Mouse (Mus musculus): ENCODE data around the gene Ugt1a10.
"Not testable (repeated sequence)": the region's sequence is repeated elsewhere in the genome, so short reads cannot be mapped to it uniquely, and the experiment has no call there.

Ugt1a10 gene

DNA sequence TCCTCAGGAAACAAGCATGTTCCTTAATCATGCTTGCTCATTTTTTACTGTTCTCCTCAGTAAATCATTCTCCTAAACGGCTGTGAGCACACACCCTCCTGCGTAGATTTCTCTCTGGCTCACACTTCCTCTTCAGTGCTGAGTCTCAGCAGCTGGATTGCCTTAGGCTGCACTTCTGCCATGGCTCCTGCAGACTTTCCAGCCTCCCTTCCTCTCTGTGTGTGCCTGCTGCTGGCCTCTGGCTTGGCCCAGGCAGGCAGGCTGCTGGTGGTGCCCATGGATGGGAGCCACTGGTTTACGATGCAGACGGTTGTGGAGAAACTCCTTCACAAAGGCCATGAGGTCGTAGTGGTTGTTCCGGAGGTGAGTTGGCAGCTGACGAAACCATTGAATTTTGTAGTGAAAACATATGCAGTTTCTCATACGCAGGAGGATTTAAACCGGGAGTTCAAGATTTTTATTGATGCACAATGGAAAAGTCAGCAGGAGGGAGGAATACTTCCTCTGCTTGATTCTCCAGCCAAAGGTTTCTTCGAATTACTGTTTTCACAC, 39.8 kb downstream of the Ugt1a10 start, which contains the start of gene Ugt1a7c:
Gene Ugt1a7c, plus strand, starts transcription at position 122 of the 552 bp plus-strand sequence.
- DNase-seq (ENCODE audit: low spot score in 2 of 2) = no peak

- DNase-seq (ENCODE audit: low spot score in 2 of 2) = not testable (repeated sequence)
Measured at GRCm38 (mm10) chr1:88098546-88098945, 43.4 kb downstream of the Ugt1a10 start.

- not testable (repeated sequence) for DNase-seq (ENCODE audit: low spot score in 2 of 2)
Measured at GRCm38 (mm10) chr1:88099691-88100090, 44.5 kb downstream of the Ugt1a10 start.

GRCm38 (mm10) chr1:88103019-88103418, 47.8 kb downstream of the Ugt1a10 start, which contains the start of gene Ugt1a6b:
Gene Ugt1a6b (plus strand): TSS chr1:88103252.
- DNase-seq (ENCODE audit: low spot score in 2 of 2) = not testable (repeated sequence)

- DNase-seq (ENCODE audit: low spot score in 2 of 2) = not testable (repeated sequence)
Measured at GRCm38 (mm10) chr1:88103697-88104468, 48.7 kb downstream of the Ugt1a10 start.

DNA sequence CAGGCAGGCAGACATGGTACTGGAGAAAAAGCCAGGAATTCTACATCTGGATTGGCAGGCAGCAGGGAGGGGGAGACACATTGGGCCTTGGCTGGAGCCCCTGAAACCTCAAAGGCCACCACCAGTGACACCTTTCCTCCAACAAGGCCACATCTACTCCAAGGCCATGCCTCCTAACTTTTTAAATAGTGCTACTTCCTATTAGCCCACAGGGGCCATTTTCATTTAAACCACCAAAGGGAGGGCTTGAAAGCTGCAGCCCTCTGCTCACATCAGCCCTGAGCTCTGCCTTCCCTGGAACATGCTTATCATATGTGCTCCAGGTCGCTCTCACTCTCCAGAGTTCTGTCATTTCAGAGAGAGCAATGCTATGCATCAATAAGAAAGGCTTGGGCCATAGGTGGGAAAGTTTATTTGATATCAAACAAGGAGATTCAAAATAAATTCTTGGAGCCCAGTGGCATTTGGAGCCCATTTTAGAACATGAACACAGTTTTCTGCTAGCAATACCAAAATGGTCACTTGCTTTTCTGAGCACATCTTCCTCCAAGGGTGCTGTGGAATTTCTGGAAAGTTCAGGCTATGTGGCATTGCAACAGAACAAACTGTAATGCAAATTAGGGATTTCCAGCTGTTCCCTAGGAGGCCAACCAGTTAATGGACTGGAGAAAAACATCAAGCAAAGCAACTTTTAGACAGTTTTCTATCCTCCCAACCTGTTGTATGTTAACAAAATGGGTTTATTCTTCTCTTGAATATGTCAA, 49.7 kb downstream of the Ugt1a10 start:
- no peak for DNase-seq (ENCODE audit: low spot score in 2 of 2)

GRCm38 (mm10) chr1:88105656-88106055, 50.5 kb downstream of the Ugt1a10 start:
- DNase-seq (ENCODE audit: low spot score in 2 of 2) = no peak

DNA sequence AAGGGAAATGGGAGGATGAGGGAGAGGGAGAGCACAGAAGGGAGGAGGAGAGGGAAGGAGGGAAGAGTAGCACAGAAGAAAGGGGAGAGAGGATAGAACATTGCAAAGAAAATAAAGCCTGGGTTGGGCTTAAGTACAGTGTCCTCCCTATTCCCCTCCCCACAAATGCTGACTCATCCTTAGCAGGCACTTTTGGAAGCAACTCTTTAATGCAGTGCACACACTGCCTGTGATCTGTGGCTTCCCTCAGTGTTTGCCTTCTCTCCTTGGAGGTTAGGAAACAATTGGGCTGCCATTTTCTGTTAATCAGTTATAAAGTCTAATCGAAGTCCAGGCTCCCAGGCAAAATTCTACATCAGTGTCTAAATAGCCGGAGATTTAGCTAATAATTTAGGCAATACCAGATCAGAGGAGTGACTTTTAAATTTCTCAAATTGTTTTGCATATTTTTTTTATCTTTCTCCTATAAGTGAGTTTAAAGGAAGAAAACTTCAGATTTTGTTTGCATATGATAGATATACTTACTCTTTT, 53.9 kb downstream of the Ugt1a10 start:
- DNase-seq (ENCODE audit: low spot score in 2 of 2) = not testable (repeated sequence)

GRCm38 (mm10) chr1:88109604-88110003, 54.4 kb downstream of the Ugt1a10 start:
- not testable (repeated sequence) for DNase-seq (ENCODE audit: low spot score in 2 of 2)

DNA sequence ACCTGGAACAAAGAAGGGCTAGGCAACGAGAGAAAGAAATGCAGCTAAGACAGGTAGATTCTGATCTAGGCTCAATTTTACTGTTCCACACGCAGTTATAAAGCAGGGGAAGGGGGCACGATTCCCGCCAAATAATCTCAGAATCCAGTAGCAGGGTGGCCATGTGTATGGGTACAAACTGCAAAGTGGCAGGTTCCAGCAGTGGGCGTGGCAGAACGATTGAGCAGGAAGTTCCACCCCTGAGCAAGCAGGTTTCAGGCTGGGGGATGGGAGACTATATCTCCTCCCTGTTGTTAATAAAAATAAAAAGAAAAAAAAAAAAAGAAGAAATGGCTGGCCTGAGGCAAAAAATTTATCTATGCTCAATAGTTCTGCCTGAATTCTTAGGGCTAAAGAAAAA, 57.6 kb downstream of the Ugt1a10 start:
- not testable (repeated sequence) for DNase-seq (ENCODE audit: low spot score in 2 of 2)

- DNase-seq (ENCODE audit: low spot score in 2 of 2) = not testable (repeated sequence)
Measured at GRCm38 (mm10) chr1:88120550-88120949, 65.4 kb downstream of the Ugt1a10 start.

GRCm38 (mm10) chr1:88121521-88121920, 66.3 kb downstream of the Ugt1a10 start:
- not testable (repeated sequence) for DNase-seq (ENCODE audit: low spot score in 2 of 2)

DNA sequence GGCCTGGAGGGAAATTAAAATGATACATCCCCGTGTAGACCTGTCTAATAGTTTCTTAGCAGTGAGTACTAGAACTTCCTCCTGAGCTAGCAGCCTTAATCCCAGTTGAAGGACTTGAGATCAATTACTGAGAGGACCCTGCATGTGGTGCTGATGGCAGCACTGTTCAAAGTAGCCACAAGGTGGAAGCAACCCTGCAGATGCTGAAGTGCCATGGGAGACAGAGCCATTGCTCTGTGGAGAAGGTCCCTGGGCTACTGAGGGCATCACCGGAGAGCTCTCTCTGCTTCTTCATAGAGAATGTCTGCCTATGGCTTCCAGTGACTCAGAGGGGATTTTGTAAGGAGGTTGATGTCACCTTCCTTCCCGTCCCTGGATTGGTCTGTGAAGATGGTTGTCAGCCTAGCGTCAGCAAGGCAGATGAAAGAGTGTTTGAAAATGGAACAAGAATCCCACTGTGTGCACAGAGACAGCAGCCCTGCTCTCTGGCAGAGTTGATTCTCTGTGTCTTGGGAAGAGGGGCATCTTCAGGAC, 70.7 kb downstream of the Ugt1a10 start:
- DNase-seq (ENCODE audit: low spot score in 2 of 2) = not testable (repeated sequence)

DNA sequence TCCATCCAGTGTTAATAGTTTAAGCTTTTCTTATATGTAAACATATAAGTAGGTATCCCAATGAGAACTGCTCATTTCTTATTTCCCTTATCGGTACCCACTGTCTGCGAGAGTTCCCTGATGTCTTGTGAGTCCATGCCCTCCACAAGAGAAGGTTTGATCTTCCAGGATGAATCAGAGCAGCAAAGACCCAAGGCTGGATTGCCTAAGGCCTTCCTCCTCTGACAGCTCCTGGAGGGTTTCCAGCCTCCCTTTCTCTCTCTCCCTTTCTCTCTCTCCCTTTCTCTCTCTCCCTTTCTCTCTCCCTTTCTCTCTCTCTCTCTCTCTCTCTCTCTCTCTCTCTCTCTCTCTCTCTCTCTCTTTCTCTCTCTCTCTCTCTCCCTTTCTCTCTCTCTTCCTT, 73.9 kb downstream of the Ugt1a10 start:
- DNase-seq (ENCODE audit: low spot score in 2 of 2) = not testable (repeated sequence)

- DNase-seq (ENCODE audit: low spot score in 2 of 2) = not testable (repeated sequence)
Measured at GRCm38 (mm10) chr1:88130223-88130622, 75.0 kb downstream of the Ugt1a10 start.

DNA sequence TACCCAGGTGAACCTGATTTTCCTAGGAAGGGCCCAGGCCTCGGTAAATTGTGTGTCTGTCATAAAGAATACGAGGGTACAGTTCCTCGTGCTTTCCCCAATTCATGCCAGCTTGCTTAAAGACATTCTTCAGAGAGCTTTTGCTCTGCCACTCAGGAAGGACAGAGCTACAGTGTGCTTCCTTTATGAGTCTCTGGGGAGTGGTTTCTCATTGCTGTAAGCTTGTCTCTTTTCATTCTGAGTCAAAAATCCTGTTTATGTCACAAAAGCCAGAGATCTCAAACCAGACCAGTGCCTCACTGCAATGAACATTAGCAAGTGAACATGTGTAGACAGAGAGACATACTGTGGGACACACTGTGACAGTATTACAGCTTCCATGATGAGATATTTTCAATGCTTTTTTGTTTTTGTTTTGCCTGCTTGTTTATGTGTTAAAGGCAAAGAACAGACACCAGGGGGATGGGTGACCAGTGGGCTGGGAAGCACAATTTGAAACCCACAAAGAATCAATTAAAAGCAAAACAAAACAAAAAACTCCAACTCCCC, 78.8 kb downstream of the Ugt1a10 start:
- no peak for DNase-seq (ENCODE audit: low spot score in 2 of 2)

- DNase-seq (ENCODE audit: low spot score in 2 of 2) = not testable (repeated sequence)
Measured at GRCm38 (mm10) chr1:88134457-88135011, 79.3 kb downstream of the Ugt1a10 start, which contains the start of gene Ugt1a6a. Gene Ugt1a6a (plus strand): TSS chr1:88134809.

- DNase-seq (ENCODE audit: low spot score in 2 of 2) = not testable (repeated sequence)
Measured at GRCm38 (mm10) chr1:88135229-88135904, 80.2 kb downstream of the Ugt1a10 start.

- DNase-seq (ENCODE audit: low spot score in 2 of 2) = no peak
Measured at GRCm38 (mm10) chr1:88136646-88137045, 81.5 kb downstream of the Ugt1a10 start.

DNA sequence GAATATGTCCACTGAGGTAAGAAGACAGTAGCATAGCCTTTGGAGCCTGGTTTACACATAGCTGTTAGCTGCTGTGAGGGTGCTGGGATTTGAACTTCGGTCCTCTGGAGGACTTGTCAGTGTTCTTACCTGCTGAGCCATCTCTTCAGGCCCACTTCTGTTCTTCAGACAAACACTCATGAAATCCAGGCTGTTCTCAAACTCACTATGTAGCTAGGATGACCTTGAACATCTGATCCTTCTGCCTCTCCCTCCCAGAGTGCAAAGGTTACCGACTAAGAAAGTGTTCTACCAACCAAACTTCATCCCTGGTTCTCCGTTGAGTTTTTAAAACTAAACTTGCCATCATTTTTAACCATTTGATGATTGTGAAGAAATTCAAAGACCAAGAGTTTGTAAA, 82.1 kb downstream of the Ugt1a10 start:
- no peak for DNase-seq (ENCODE audit: low spot score in 2 of 2)

Data from right cerebral cortex, postnatal 36 days (tissue).